ENCODE assay signal across 16 mouse cellular contexts in genomic region chr8:125920281-125920680, GRCm38 (mm10). TPM values are rescaled to one million over a fixed set of nuclear protein-coding genes. Genes with fewer than 3 reads are reported as not detected.
DNase-seq lines count a peak whose midpoint lies in the region; ATAC-seq and TF ChIP-seq lines count a peak whose summit lies in the region.
"Had no signal": no experiment of that assay in that cellular context is flagged by ENCODE, and none has a peak within 500 bp of the region (broad histone marks: within the 10 kb centered on the region; RNA-seq: fewer than 3 reads in every experiment).

No protein-coding gene starts in this region.

- no peak overlapping the region for H3K9ac ChIP-seq in forebrain, embryonic 13.5 days
- no peak overlapping the region for H3K9ac ChIP-seq in forebrain, embryonic 11.5 days (ENCODE audit: low read length)
- H3K9ac ChIP-seq in lung, embryonic 15.5 days = no peak overlapping the region
- no peak overlapping the region for H3K9ac ChIP-seq in intestine, postnatal 0 days (ENCODE audit: low read depth, low read length)
- H3K9ac ChIP-seq: midbrain, embryonic 12.5 days had no signal

- no peak for DNase-seq in forebrain, embryonic 11.5 days (ENCODE audit: low spot score)
- DNase-seq in lung, postnatal 36 days = no peak
- DNase-seq in Patski (ENCODE audit: low read depth, low spot score) = no peak
- no peak for DNase-seq in c-Kit-positive CD71-positive TER-119-positive erythroid progenitor cells, embryonic 14.5 days (ENCODE audit: low spot score)
- no peak for DNase-seq in B cell, adult 2 months
- DNase-seq: adrenal gland, adult 8-10 months; cerebellum, postnatal 10 days; gastrocnemius, adult 2 months; heart, postnatal 14 days; layer of hippocampus, postnatal 36 days; lung, postnatal 14 days; right cerebral cortex, postnatal 14 days had no signal

- ATAC-seq in forebrain, embryonic 13.5 days = peak; percentile 63
- no peak for ATAC-seq in forebrain, embryonic 11.5 days (replicated peaks; ENCODE audit: low FRiP score)
- ATAC-seq in lung, embryonic 15.5 days (ENCODE audit: borderline replicate concordance, extremely low read depth, low FRiP score, low TSS enrichment) = no peak
- ATAC-seq in Patski = peak; percentile 7
- ATAC-seq in intestine, postnatal 0 days = no peak

- H3K4me2 ChIP-seq in forebrain, embryonic 13.5 days = no peak overlapping the region
- no peak overlapping the region for H3K4me2 ChIP-seq in forebrain, embryonic 11.5 days (ENCODE audit: low read depth, low read length, severe bottlenecking)
- no peak overlapping the region; the same call in 1 of the 2 replicates for H3K4me2 ChIP-seq in lung, embryonic 15.5 days
- H3K4me2 ChIP-seq in intestine, postnatal 0 days (replicated peaks; ENCODE audit: low read depth) = peak overlapping the region; percentile 24; the same call in 1 of the 2 replicates
- H3K4me2 ChIP-seq: midbrain, embryonic 12.5 days had no signal

- no peaks in the 10 kb centered on the region for H3K9me3 ChIP-seq in forebrain, embryonic 13.5 days (replicated peaks)
- H3K9me3 ChIP-seq in forebrain, embryonic 11.5 days (ENCODE audit: control insufficient read depth, low read length) = no peaks in the 10 kb centered on the region
- no peaks in the 10 kb centered on the region for H3K9me3 ChIP-seq in lung, embryonic 15.5 days
- H3K9me3 ChIP-seq in intestine, postnatal 0 days (ENCODE audit: control insufficient read depth) = no peaks in the 10 kb centered on the region
- H3K9me3 ChIP-seq: midbrain, embryonic 12.5 days had no signal

- in situ Hi-C loops in Patski (cut with MboI; ENCODE audit: low pct_unique_long_range_greater_than_20kb) = no loop called here

- CTCF ChIA-PET in Patski (lab: Charles Lee) = interaction anchor here (1.1 to 1.8 kb wide), 4 partner anchors 9 to 21 kb away, joined by 3 to 6 read pairs (median 5); partner anchors contain the start of gene Pcnx2

- H3K4me1 ChIP-seq in forebrain, embryonic 13.5 days = peaks cover 7% of the 10 kb centered on the region; the same call in 1 of the 2 replicates
- no peaks in the 10 kb centered on the region; the same call in 1 of the 2 replicates for H3K4me1 ChIP-seq in forebrain, embryonic 11.5 days (replicated peaks; ENCODE audit: control insufficient read depth, insufficient read depth, low read length)
- peaks cover 32% of the 10 kb centered on the region; the same call in 1 of the 2 replicates for H3K4me1 ChIP-seq in lung, embryonic 15.5 days
- no peaks in the 10 kb centered on the region for H3K4me1 ChIP-seq in intestine, postnatal 0 days (replicated peaks; ENCODE audit: control insufficient read depth, insufficient read depth, low read length)
- H3K4me1 ChIP-seq: midbrain, embryonic 12.5 days had no signal

- H3K36me3 ChIP-seq in forebrain, embryonic 13.5 days (ENCODE audit: poor library complexity, severe bottlenecking) = no peaks in the 10 kb centered on the region
- no peaks in the 10 kb centered on the region for H3K36me3 ChIP-seq in forebrain, embryonic 11.5 days (ENCODE audit: control insufficient read depth, insufficient read depth, low read length)
- no peaks in the 10 kb centered on the region for H3K36me3 ChIP-seq in lung, embryonic 15.5 days
- no peaks in the 10 kb centered on the region for H3K36me3 ChIP-seq in intestine, postnatal 0 days (ENCODE audit: control insufficient read depth, insufficient read depth)
- H3K36me3 ChIP-seq: midbrain, embryonic 12.5 days had no signal

- no peak overlapping the region for H3K4me3 ChIP-seq in forebrain, embryonic 13.5 days
- H3K4me3 ChIP-seq in forebrain, embryonic 11.5 days (ENCODE audit: low read depth, low read length) = no peak overlapping the region
- no peak overlapping the region for H3K4me3 ChIP-seq in lung, embryonic 15.5 days
- H3K4me3 ChIP-seq in intestine, postnatal 0 days (ENCODE audit: low read depth, low read length) = no peak overlapping the region
- H3K4me3 ChIP-seq: gastrocnemius, adult 2 months; midbrain, embryonic 12.5 days had no signal

- WGBS in forebrain, embryonic 13.5 days = 62% methylated on average over 10 of the region's 10 CpGs
- WGBS in forebrain, embryonic 11.5 days = 75% methylated on average over 10 of the region's 10 CpGs
- 73% methylated on average over 10 of the region's 10 CpGs for WGBS in lung, embryonic 15.5 days
- WGBS in intestine, postnatal 0 days = 56% methylated on average over 10 of the region's 10 CpGs

- H3K27me3 ChIP-seq in forebrain, embryonic 13.5 days = no peaks in the 10 kb centered on the region
- H3K27me3 ChIP-seq in forebrain, embryonic 11.5 days (ENCODE audit: control insufficient read depth, insufficient read depth, low read length) = no peaks in the 10 kb centered on the region
- H3K27me3 ChIP-seq in lung, embryonic 15.5 days = no peaks in the 10 kb centered on the region
- no peaks in the 10 kb centered on the region for H3K27me3 ChIP-seq in Patski
- H3K27me3 ChIP-seq in intestine, postnatal 0 days (replicated peaks; ENCODE audit: control insufficient read depth, insufficient read depth, low read length) = no peaks in the 10 kb centered on the region

- no peak for TF ChIP-seq CTCF in Patski (IDR thresholded peaks at IDR 0.05)
- TF ChIP-seq CTCF in intestine, postnatal 0 days (IDR thresholded peaks at IDR 0.05; ENCODE audit: low read depth) = no peak

- H3K27ac ChIP-seq in forebrain, embryonic 13.5 days = no peak overlapping the region
- H3K27ac ChIP-seq in forebrain, embryonic 11.5 days (ENCODE audit: low read depth, low read length) = no peak overlapping the region
- peak overlapping the region; percentile 85 for H3K27ac ChIP-seq in lung, embryonic 15.5 days
- peak overlapping the region; percentile 46; the same call in 1 of the 2 replicates for H3K27ac ChIP-seq in intestine, postnatal 0 days (ENCODE audit: low read depth, low read length)
- H3K27ac ChIP-seq: gastrocnemius, adult 2 months; midbrain, embryonic 12.5 days had no signal

- POLR2A ChIA-PET in Patski (lab: Charles Lee) = interaction anchor here (0.8 to 1.4 kb wide), 2 partner anchors 9 to 46 kb away, joined by 3 to 7 read pairs; no protein-coding TSS in a partner anchor

RNA-seq across cellular contexts. Expression of gene Map3k21, which starts 10.0 kb away (rescaled TPM):
- polyA plus RNA-seq in forebrain, embryonic 13.5 days (2015; fragmentation: Nextera tagmentation; extraction: Ambion mirVana) = 0.08 and 0.10 TPM in 2 replicates
- 0.08 TPM in 1 of 2 replicates, not detected in the other for polyA plus RNA-seq in forebrain, embryonic 11.5 days (2014; fragmentation: Nextera tagmentation; extraction: Ambion mirVana)
- 2.7 and 3.3 TPM in 2 replicates for polyA plus RNA-seq in lung, embryonic 15.5 days (2015; fragmentation: Nextera tagmentation; extraction: Ambion mirVana)
- polyA plus RNA-seq in Patski (2021) = 11.9 TPM
- polyA plus RNA-seq in intestine, postnatal 0 days (2015; fragmentation: Nextera tagmentation; extraction: Ambion mirVana) = 4.5 and 5.1 TPM in 2 replicates

RNA-seq across cellular contexts. Expression of gene Pcnx2, which starts 22.2 kb away (rescaled TPM):
- 2.1 and 2.5 TPM in 2 replicates for polyA plus RNA-seq in forebrain, embryonic 13.5 days (2015; fragmentation: Nextera tagmentation; extraction: Ambion mirVana)
- 0.48 and 0.60 TPM in 2 replicates for polyA plus RNA-seq in forebrain, embryonic 11.5 days (2014; fragmentation: Nextera tagmentation; extraction: Ambion mirVana)
- 0.24 and 0.36 TPM in 2 replicates for polyA plus RNA-seq in lung, embryonic 15.5 days (2015; fragmentation: Nextera tagmentation; extraction: Ambion mirVana)
- polyA plus RNA-seq in Patski (2021) = 0.27 TPM
- 0.04 and 0.29 TPM in 2 replicates for polyA plus RNA-seq in intestine, postnatal 0 days (2015; fragmentation: Nextera tagmentation; extraction: Ambion mirVana)

Comparison
In these comparisons a context has a peak if more than half of its experiments do, and no peak if none do; other contexts are left out.
1. ATAC-seq: peak in forebrain, embryonic 13.5 days (single experiment) and Patski (single experiment); none in forebrain, embryonic 11.5 days (single experiment), lung, embryonic 15.5 days (single experiment) and intestine, postnatal 0 days (single experiment).
2. H3K27ac ChIP-seq: peak in lung, embryonic 15.5 days (single experiment) and intestine, postnatal 0 days (single experiment); none in forebrain, embryonic 13.5 days (single experiment) and forebrain, embryonic 11.5 days (single experiment).